Mouse (Mus musculus) megakaryocyte, embryonic 14.5 days (primary cell): ENCODE data around the gene Dhcr24. TPM values are rescaled to one million over a fixed set of nuclear protein-coding genes. Genes with fewer than 3 reads are reported as not detected.
A peak's percentile ranks its signal among the peaks of the same experiment; 100 is the strongest.

ENCODE experiments used
- H3K27me3 ChIP-seq: replicated peaks from 2 replicates; pipeline ENCODE3; 2012; ENCODE audit warnings: inconsistent platforms
- H3K36me3 ChIP-seq: replicated peaks from 2 replicates; pipeline ENCODE3; 2012; ENCODE audit warnings: low read length, inconsistent platforms, mixed read lengths
- H3K4me1 ChIP-seq: 2 replicates; pipeline ENCODE4 v1.6.1; 2012; ENCODE audit warnings: inconsistent platforms
- H3K4me3 ChIP-seq: replicated peaks from 2 replicates; pipeline ENCODE3; 2012; ENCODE audit warnings: moderate library complexity, mild to moderate bottlenecking, inconsistent platforms
- H3K9me3 ChIP-seq: 2 replicates; pipeline ENCODE4 v1.6.1; 2012; ENCODE audit warnings: inconsistent platforms
- FLI1 ChIP-seq: IDR thresholded peaks from 2 replicates; pipeline ENCODE4 v1.6.1; 2012; ENCODE audit warnings: low read length, inconsistent platforms, mixed read lengths
- GATA1 ChIP-seq: IDR thresholded peaks from 3 replicates; pipeline ENCODE4 v1.6.1; 2012; ENCODE audit warnings: mixed read lengths, low read length, inconsistent platforms, borderline replicate concordance
- polyA plus RNA-seq: library from polyadenylated mRNA; stranded (reverse); fragments of >175 nt; gene quantifications from 2 replicates; pipeline ENCODE4 v1.2.3, GENCODE M21; 2012; ENCODE audit warnings: low replicate concordance; ENCODE audit not compliant: insufficient read depth

Gene Dhcr24
- polyA plus RNA-seq, 1 experiment, result 125 TPM

GRCm38 (mm10) chr4:106559343-106560212 is 1.3 kb upstream of the Dhcr24 start:
- Histone ChIP-seq H3K4me1 (peaks cover 46% of the 10 kb centered on the region), H3K9me3 (no peaks in the 10 kb centered on the region), H3K4me3 (no peak overlapping the region), H3K27me3 (peaks cover 15% of the 10 kb centered on the region), H3K36me3 (peaks cover 21% of the 10 kb centered on the region)
- TF ChIP-seq FLI1, result no peak
- no peak for TF ChIP-seq GATA1

- TF ChIP-seq GATA1, result no peak
- TF ChIP-seq FLI1, result no peak
- Histone ChIP-seq H3K4me3 (peak overlapping the region; percentile 95), H3K36me3 (peaks cover 28% of the 10 kb centered on the region), H3K4me1 (peaks cover 52% of the 10 kb centered on the region), H3K27me3 (peaks cover 9% of the 10 kb centered on the region), H3K9me3 (no peaks in the 10 kb centered on the region)
These were observed 509 bp upstream of the Dhcr24 start for GRCm38 (mm10) chr4:106560213-106560845.

- H3K36me3 ChIP-seq, result peaks cover 45% of the 10 kb centered on the region
- H3K4me1 ChIP-seq, result peaks cover 63% of the 10 kb centered on the region
- no peaks in the 10 kb centered on the region for H3K27me3 ChIP-seq
- TF ChIP-seq GATA1 (no peak), FLI1 (no peak)
- H3K9me3 ChIP-seq, result no peaks in the 10 kb centered on the region
- peak overlapping the region; percentile 95 for H3K4me3 ChIP-seq
These were observed 1.2 kb downstream of the Dhcr24 start for GRCm38 (mm10) chr4:106562006-106562405.

- no peaks in the 10 kb centered on the region for H3K9me3 ChIP-seq
- TF ChIP-seq GATA1 (no peak), FLI1 (no peak)
- peaks cover 56% of the 10 kb centered on the region for H3K36me3 ChIP-seq
- H3K27me3 ChIP-seq, result no peaks in the 10 kb centered on the region
- H3K4me1 ChIP-seq, result peaks cover 70% of the 10 kb centered on the region
- H3K4me3 ChIP-seq, result peak overlapping the region; percentile 95
These were observed 2.3 kb downstream of the Dhcr24 start for GRCm38 (mm10) chr4:106562837-106563790.

GRCm38 (mm10) chr4:106564161-106564560 is 3.3 kb downstream of the Dhcr24 start:
- Histone ChIP-seq H3K9me3 (no peaks in the 10 kb centered on the region), H3K4me3 (peak overlapping the region; percentile 95), H3K4me1 (peaks cover 71% of the 10 kb centered on the region), H3K36me3 (peaks cover 65% of the 10 kb centered on the region), H3K27me3 (no peaks in the 10 kb centered on the region)
- no peak for TF ChIP-seq FLI1

GRCm38 (mm10) chr4:106569680-106570079 is 8.8 kb downstream of the Dhcr24 start:
- Histone ChIP-seq H3K4me1 (peaks cover 68% of the 10 kb centered on the region), H3K4me3 (no peak overlapping the region), H3K9me3 (no peaks in the 10 kb centered on the region), H3K27me3 (no peaks in the 10 kb centered on the region), H3K36me3 (peaks cover 98% of the 10 kb centered on the region)
- TF ChIP-seq FLI1 (no peak), GATA1 (no peak)

- Histone ChIP-seq H3K36me3 (peaks cover 98% of the 10 kb centered on the region), H3K4me3 (no peak overlapping the region), H3K4me1 (peaks cover 69% of the 10 kb centered on the region), H3K27me3 (no peaks in the 10 kb centered on the region), H3K9me3 (no peaks in the 10 kb centered on the region)
- TF ChIP-seq FLI1, result no peak
- no peak for TF ChIP-seq GATA1
These were observed 10.4 kb downstream of the Dhcr24 start for GRCm38 (mm10) chr4:106571081-106571724.

GRCm38 (mm10) chr4:106575022-106575421 is 14.2 kb downstream of the Dhcr24 start:
- Histone ChIP-seq H3K36me3 (peaks cover 100% of the 10 kb centered on the region), H3K4me1 (peaks cover 81% of the 10 kb centered on the region), H3K27me3 (no peaks in the 10 kb centered on the region), H3K4me3 (no peak overlapping the region), H3K9me3 (no peaks in the 10 kb centered on the region)
- TF ChIP-seq GATA1 (no peak), FLI1 (no peak)

GRCm38 (mm10) chr4:106577511-106577910 is 16.7 kb downstream of the Dhcr24 start:
- peaks cover 88% of the 10 kb centered on the region for H3K4me1 ChIP-seq
- H3K9me3 ChIP-seq, result no peaks in the 10 kb centered on the region
- H3K36me3 ChIP-seq, result peaks cover 100% of the 10 kb centered on the region
- H3K4me3 ChIP-seq, result no peak overlapping the region
- no peaks in the 10 kb centered on the region for H3K27me3 ChIP-seq
- TF ChIP-seq FLI1 (no peak), GATA1 (no peak)
